Mouse (Mus musculus) embryonic fibroblast, embryonic 13.5 days (primary cell): ENCODE results near the gene Nr2e1.

Experiments used
- CTCF ChIP-seq: IDR thresholded peaks from 2 replicates; pipeline ENCODE4 v1.5.1; 2011; ENCODE audit warnings: mild to moderate bottlenecking, control low read depth, low read length, moderate library complexity, borderline replicate concordance; ENCODE audit not compliant: insufficient read depth
- POLR2A ChIP-seq: IDR thresholded peaks from 2 replicates; pipeline ENCODE4 v1.6.1; 2011; ENCODE audit warnings: low read depth, mild to moderate bottlenecking, control low read depth, low read length, moderate library complexity

DNA sequence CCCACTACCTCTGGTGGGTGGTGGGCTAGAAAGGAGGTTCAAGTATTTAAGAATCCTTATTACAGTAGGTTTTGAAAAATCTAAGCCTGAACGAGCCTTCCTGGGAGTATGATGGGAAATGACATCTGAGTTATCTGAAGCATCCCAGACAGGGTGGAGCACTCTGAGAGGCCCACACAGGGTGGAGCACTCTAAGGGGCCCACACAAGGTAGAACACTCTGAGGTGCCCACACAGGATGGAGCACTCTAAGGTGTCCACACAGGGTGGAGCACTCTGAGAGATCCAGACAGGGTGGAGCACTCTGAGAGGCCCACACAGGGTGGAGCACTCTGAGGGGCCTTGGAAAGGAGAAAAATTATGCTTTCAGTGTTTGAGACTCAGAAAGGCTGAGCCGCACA, 42.5 kb upstream of the Nr2e1 start:
- TF ChIP-seq POLR2A = no peak
- no peak for TF ChIP-seq CTCF
